Mouse (Mus musculus) inflammation-experienced regulatory T-cells, adult 16 weeks (primary cell): ENCODE measurements around the gene Slc22a1. TPM values are rescaled to one million over a fixed set of nuclear protein-coding genes. Genes with fewer than 3 reads are reported as not detected.

Experiments
- polyA plus RNA-seq: library from polyadenylated mRNA; unstranded; fragments of 100-300 nt; shearing (Covaris generic); gene quantifications from one replicate; pipeline ENCODE4 v1.2.1, GENCODE M21; 2017

The Slc22a1 gene
- polyA plus RNA-seq = 0.15 TPM

GRCm38 (mm10) chr17:12675646-12676045 is at the start of gene Slc22a1:
TSS of gene Slc22a1 (minus strand) at chr17:12675829.

Other genes starting within 250 kb of the Slc22a1 start
- not detected for gene Slc22a3, start 168.1 kb downstream of the Slc22a1 start, polyA plus RNA-seq
- 4.2 TPM for gene Slc22a2, start 91.7 kb downstream of the Slc22a1 start, polyA plus RNA-seq
- gene Igf2r, start 93.8 kb upstream of the Slc22a1 start, polyA plus RNA-seq = 31.1 TPM
- gene Mas1, start 192.3 kb upstream of the Slc22a1 start, polyA plus RNA-seq = 0.29 TPM
- gene Mrgprh, start 200.2 kb upstream of the Slc22a1 start, polyA plus RNA-seq = not detected
- 0.82 TPM for gene Pnldc1, start 234.4 kb upstream of the Slc22a1 start, polyA plus RNA-seq
- 232 TPM for gene Tcp1, start 239.9 kb upstream of the Slc22a1 start, polyA plus RNA-seq
- 127 TPM for gene Mrpl18, start 240.5 kb upstream of the Slc22a1 start, polyA plus RNA-seq